Mouse (Mus musculus) E14TG2a.4 (cell line): ENCODE data around the gene Ablim1.

Source experiments
- CTCF ChIP-seq: conservative IDR thresholded peaks from 2 replicates; pipeline ENCODE4 v1.5.1; 2014; ENCODE audit warnings: low read length
- NANOG ChIP-seq: IDR thresholded peaks from 2 replicates; pipeline ENCODE4 v1.6.1; 2014; ENCODE audit warnings: borderline replicate concordance, low read length, mixed read lengths
- POU5F1 ChIP-seq: IDR thresholded peaks from 2 replicates; pipeline ENCODE4 v1.6.1; 2014; ENCODE audit warnings: low read length, borderline replicate concordance

DNA sequence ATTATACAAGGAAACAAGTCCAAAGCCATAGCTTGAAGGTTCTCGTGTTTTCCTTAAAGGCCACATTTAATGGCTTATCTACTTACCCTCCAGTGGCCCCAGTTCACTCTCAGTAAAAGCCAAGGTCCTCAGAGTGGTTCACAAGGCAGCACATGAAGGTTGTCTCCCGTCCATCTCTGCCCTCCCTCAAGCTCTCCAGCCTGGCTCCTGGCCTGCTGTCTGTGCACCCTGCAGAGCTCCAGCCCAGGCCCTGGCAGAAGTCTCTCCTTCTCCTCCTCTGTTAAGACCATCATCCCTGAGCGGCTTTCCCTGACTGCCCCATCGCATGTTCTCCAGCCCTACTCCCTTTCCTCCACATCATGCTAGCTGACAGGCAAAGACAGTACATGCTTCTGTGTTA lies 20.4 kb downstream of the Ablim1 start:
- TF ChIP-seq CTCF, result no peak
- no peak for TF ChIP-seq POU5F1
- no peak for TF ChIP-seq NANOG
